Mouse (Mus musculus) MEL (cell line): ENCODE measurements around the gene Ccdc137. TPM values are rescaled to one million over a fixed set of nuclear protein-coding genes. Genes with fewer than 3 reads are reported as not detected.

ENCODE experiments used
- DNase-seq: peaks from one replicate; pipeline ENCODE4 v3.0.0; 2011; ENCODE audit warnings: low read depth, low spot score
- H3K27ac ChIP-seq: 2 replicates; pipeline ENCODE4 v1.5.1; 2012; ENCODE audit warnings: low read depth, mild to moderate bottlenecking, control low read depth, low read length, moderate library complexity; ENCODE audit not compliant: control insufficient read depth
- H3K27me3 ChIP-seq, 2 experiments: fragments of 150-350 bp in 1 of 2; sonication (generic) in 1 of 2; 2 replicates each; pipeline ENCODE4 v1.6.1; 2012; ENCODE audit warnings: low read length in 2 of 2, mild to moderate bottlenecking in 2 of 2, improper control_type of control experiment in 1 of 2, moderate library complexity in 1 of 2; ENCODE audit not compliant: insufficient read depth in 2 of 2, control insufficient read depth in 1 of 2
- H3K36me3 ChIP-seq, 2 experiments: 2 replicates each; pipeline ENCODE4 v1.6.1; 2012 to 2014; ENCODE audit warnings: low read length in 2 of 2, improper control_type of control experiment in 1 of 2, inconsistent platforms in 1 of 2, mild to moderate bottlenecking in 1 of 2; ENCODE audit not compliant: insufficient read depth in 2 of 2, control insufficient read depth in 1 of 2
- H3K4me1 ChIP-seq, 2 experiments: fragments of 150-350 bp in 1 of 2; sonication (generic) in 1 of 2; 2 replicates each; pipeline ENCODE4 v1.6.1; 2012; ENCODE audit warnings: low read length in 2 of 2, improper control_type of control experiment in 1 of 2, mild to moderate bottlenecking in 1 of 2; ENCODE audit not compliant: insufficient read depth in 2 of 2, control insufficient read depth in 1 of 2
- H3K4me3 ChIP-seq, 2 experiments: fragments of 150-350 bp in 1 of 2; sonication (generic) in 1 of 2; 2 replicates each; pipeline ENCODE4 v1.5.1; 2012; ENCODE audit warnings: low read depth in 2 of 2, low read length in 2 of 2, mild to moderate bottlenecking in 2 of 2, moderate library complexity in 2 of 2, control low read depth in 1 of 2, improper control_type of control experiment in 1 of 2; ENCODE audit not compliant: control insufficient read depth in 1 of 2, insufficient read depth in 1 of 2
- H3K79me2 ChIP-seq: 2 replicates; pipeline ENCODE4 v1.6.1; 2012; ENCODE audit warnings: mild to moderate bottlenecking, low read length, moderate library complexity; ENCODE audit not compliant: control insufficient read depth, poor library complexity, insufficient read depth
- H3K9ac ChIP-seq: 2 replicates; pipeline ENCODE4 v1.6.1; 2012; ENCODE audit warnings: low read depth, mild to moderate bottlenecking, control low read depth, low read length, moderate library complexity; ENCODE audit not compliant: control insufficient read depth, poor library complexity, severe bottlenecking
- H3K9me3 ChIP-seq: fragments of 150-350 bp; sonication (generic); replicated peaks from 2 replicates; pipeline ENCODE4 v1.6.1; 2012; ENCODE audit warnings: mild to moderate bottlenecking, low read length, improper control_type of control experiment, moderate library complexity; ENCODE audit not compliant: insufficient read depth
- CHD2 ChIP-seq: IDR thresholded peaks from 2 replicates; pipeline ENCODE4 v1.6.1; 2011; ENCODE audit warnings: low read length, improper control_type of control experiment
- CTCF ChIP-seq, 3 experiments: IDR thresholded peaks in 2 of 3; conservative IDR thresholded peaks in 1 of 3; 2 replicates each; pipeline ENCODE4 v1.5.1; 2011 to 2012; ENCODE audit warnings: low read length in 3 of 3, low read depth in 2 of 3, mild to moderate bottlenecking in 2 of 3, improper control_type of control experiment in 1 of 3, inconsistent platforms in 1 of 3, mixed read lengths in 1 of 3, moderate library complexity in 1 of 3; ENCODE audit not compliant: control insufficient read depth in 1 of 3, insufficient read depth in 1 of 3, poor library complexity in 1 of 3, severe bottlenecking in 1 of 3
- ETS1 ChIP-seq: IDR thresholded peaks from 2 replicates; pipeline ENCODE4 v1.6.1; 2012; ENCODE audit warnings: low read depth, mild to moderate bottlenecking, inconsistent platforms, low read length, improper control_type of control experiment, moderate library complexity
- GABPA ChIP-seq: IDR thresholded peaks from 2 replicates; pipeline ENCODE4 v1.6.1; 2012; ENCODE audit warnings: low read depth, mild to moderate bottlenecking, inconsistent platforms, low read length, improper control_type of control experiment, moderate library complexity
- HCFC1 ChIP-seq: IDR thresholded peaks from 2 replicates; pipeline ENCODE4 v1.6.1; 2012; ENCODE audit warnings: low read depth, mild to moderate bottlenecking, inconsistent platforms, low read length, improper control_type of control experiment, moderate library complexity
- JUND ChIP-seq: IDR thresholded peaks from 2 replicates; pipeline ENCODE4 v1.6.1; 2011; ENCODE audit warnings: low read depth, mild to moderate bottlenecking, improper control_type of control experiment, low read length
- KAT2A ChIP-seq: conservative IDR thresholded peaks from 2 replicates; pipeline ENCODE4 v1.6.1; 2012; ENCODE audit warnings: low read depth, low read length, improper control_type of control experiment, inconsistent platforms
- MAX ChIP-seq: IDR thresholded peaks from 2 replicates; pipeline ENCODE4 v1.6.1; 2011; ENCODE audit warnings: low read length, improper control_type of control experiment
- MAZ ChIP-seq: IDR thresholded peaks from 2 replicates; pipeline ENCODE4 v1.6.1; 2012; ENCODE audit warnings: low read depth, mild to moderate bottlenecking, inconsistent platforms, low read length, improper control_type of control experiment
- MEF2A ChIP-seq: IDR thresholded peaks from 2 replicates; pipeline ENCODE4 v1.6.1; 2014; ENCODE audit warnings: low read depth, mild to moderate bottlenecking, inconsistent platforms, low read length, improper control_type of control experiment; ENCODE audit not compliant: poor library complexity, insufficient replicate concordance, severe bottlenecking; ENCODE audit errors: extremely low read depth
- MYC ChIP-seq: IDR thresholded peaks from 2 replicates; pipeline ENCODE4 v1.6.1; 2011; ENCODE audit warnings: low read depth, mild to moderate bottlenecking, low read length, improper control_type of control experiment, moderate library complexity
- NELFE ChIP-seq: IDR thresholded peaks from 2 replicates; pipeline ENCODE4 v1.6.1; 2011; ENCODE audit warnings: low read depth, low read length, improper control_type of control experiment
- NRF1 ChIP-seq: IDR thresholded peaks from 2 replicates; pipeline ENCODE4 v1.6.1; 2014; ENCODE audit warnings: low read depth, mild to moderate bottlenecking, inconsistent platforms, low read length, improper control_type of control experiment, moderate library complexity; ENCODE audit not compliant: poor library complexity, insufficient read depth, severe bottlenecking
- POLR2A ChIP-seq, 2 experiments: IDR thresholded peaks; 2 replicates each; pipeline ENCODE4 v1.6.1; 2011 to 2012; ENCODE audit warnings: low read length in 2 of 2, mild to moderate bottlenecking in 2 of 2, control low read depth in 1 of 2, improper control_type of control experiment in 1 of 2, low read depth in 1 of 2, moderate library complexity in 1 of 2; ENCODE audit not compliant: control insufficient read depth in 1 of 2, insufficient read depth in 1 of 2, poor library complexity in 1 of 2
- POLR2AphosphoS2 ChIP-seq: IDR thresholded peaks from 2 replicates; pipeline ENCODE4 v1.6.1; 2011; ENCODE audit warnings: low read length, improper control_type of control experiment
- POLR2AphosphoS5 ChIP-seq: IDR thresholded peaks from 2 replicates; pipeline ENCODE4 v1.6.1; 2012; ENCODE audit warnings: low read depth, borderline replicate concordance, mild to moderate bottlenecking, inconsistent platforms, low read length, moderate library complexity, mixed read lengths
- SIN3A ChIP-seq: IDR thresholded peaks from 2 replicates; pipeline ENCODE4 v1.6.1; 2012; ENCODE audit warnings: low read length, improper control_type of control experiment, inconsistent platforms
- SMC3 ChIP-seq: IDR thresholded peaks from 2 replicates; pipeline ENCODE4 v1.6.1; 2011; ENCODE audit warnings: low read depth, low read length, improper control_type of control experiment
- TBP ChIP-seq: IDR thresholded peaks from 2 replicates; pipeline ENCODE4 v1.8.0; 2011; ENCODE audit warnings: low read depth, low read length, improper control_type of control experiment
- TCF12 ChIP-seq: IDR thresholded peaks from 2 replicates; pipeline ENCODE4 v1.6.1; 2014; ENCODE audit warnings: low read depth, mild to moderate bottlenecking, inconsistent platforms, low read length, improper control_type of control experiment, moderate library complexity
- UBTF ChIP-seq: IDR thresholded peaks from 2 replicates; pipeline ENCODE4 v1.6.1; 2012; ENCODE audit warnings: low read depth, mild to moderate bottlenecking, inconsistent platforms, low read length, improper control_type of control experiment, moderate library complexity, borderline replicate concordance; ENCODE audit not compliant: insufficient read depth
- USF1 ChIP-seq: IDR thresholded peaks from 2 replicates; pipeline ENCODE4 v1.6.1; 2014; ENCODE audit warnings: low read depth, mild to moderate bottlenecking, inconsistent platforms, low read length, improper control_type of control experiment, moderate library complexity
- USF2 ChIP-seq, 2 experiments: IDR thresholded peaks; 2 replicates each; pipeline ENCODE4 v1.6.1; 2011 to 2012; ENCODE audit warnings: improper control_type of control experiment in 2 of 2, low read length in 2 of 2, borderline replicate concordance in 1 of 2, inconsistent platforms in 1 of 2, low read depth in 1 of 2, mild to moderate bottlenecking in 1 of 2; ENCODE audit not compliant: insufficient read depth in 1 of 2
- ZKSCAN1 ChIP-seq: IDR thresholded peaks from 2 replicates; pipeline ENCODE4 v1.6.1; 2012; ENCODE audit warnings: low read depth, mild to moderate bottlenecking, inconsistent platforms, low read length, improper control_type of control experiment, moderate library complexity
- ZMIZ1 ChIP-seq: IDR thresholded peaks from 2 replicates; pipeline ENCODE4 v1.6.1; 2012; ENCODE audit warnings: low read depth, mild to moderate bottlenecking, inconsistent platforms, low read length, improper control_type of control experiment, moderate library complexity
- polyA plus RNA-seq, 2 experiments: library from polyadenylated mRNA; stranded (reverse) in 1 of 2; unstranded in 1 of 2; fragments of >175 nt in 1 of 2; fragments of >200 nt in 1 of 2; gene quantifications; 2 replicates each; pipeline versions ENCODE4 v1.2.1 to v1.2.4; 2012; ENCODE audit warnings: low replicate concordance in 2 of 2, low read depth in 1 of 2; ENCODE audit not compliant: insufficient read length in 2 of 2, insufficient read depth in 1 of 2, missing spikeins in 1 of 2
- total RNA-seq: library from RNA; depleted of rRNA; stranded (reverse); fragments of 300-350 nt; gene quantifications from 2 replicates; pipeline ENCODE4 v1.2.3, GENCODE M21; 2012

Ccdc137 gene
- total and polyA plus RNA-seq, 3 experiments: 104 to 116 TPM; not detected in 1

DNA sequence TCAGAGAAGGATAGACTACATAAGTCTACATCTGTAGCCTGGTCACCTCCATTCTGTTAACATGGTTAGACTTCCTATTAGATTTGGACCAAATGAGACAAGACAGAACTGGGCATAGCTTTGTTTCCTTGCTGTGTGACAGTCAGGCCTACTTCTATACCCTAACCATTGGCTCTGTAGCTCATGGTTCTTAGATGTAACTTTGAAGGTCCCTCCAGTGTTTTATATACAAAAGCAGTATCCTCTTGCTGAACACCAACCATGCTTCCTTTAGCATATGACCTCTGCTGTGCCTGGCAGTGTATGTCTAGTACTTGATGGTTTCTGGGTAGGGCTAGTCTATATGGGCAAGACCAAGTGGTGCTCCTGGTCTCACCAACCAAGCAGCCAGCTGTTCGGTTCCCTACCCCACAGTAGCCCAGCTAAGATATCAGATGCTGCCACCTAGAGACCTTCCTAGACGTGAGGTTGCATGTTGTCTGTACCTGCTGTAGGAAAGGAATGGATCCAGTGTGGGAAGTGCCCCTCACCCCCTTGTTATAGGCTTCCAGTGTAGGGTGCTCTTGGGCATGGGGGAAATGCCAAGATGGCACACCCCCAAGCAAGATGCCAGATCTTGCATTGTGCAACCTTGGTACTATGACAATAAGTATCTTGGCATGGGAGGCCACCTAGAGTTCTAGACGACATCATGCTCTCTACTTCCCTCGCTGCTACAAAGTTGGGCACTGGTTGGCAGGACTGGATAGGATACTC is 32.6 kb downstream of the Ccdc137 start:
- peaks cover 7 to 21% of the 10 kb centered on the region in 2 experiments for H3K36me3 ChIP-seq
- peak; percentile 54 for DNase-seq
- peak overlapping the region; percentile 68 for H3K9ac ChIP-seq
- H3K27ac ChIP-seq: no peak overlapping the region; the same call in 1 of the 2 replicates
- no peak overlapping the region for H3K4me3 ChIP-seq
- H3K27me3 ChIP-seq: no peaks in the 10 kb centered on the region
- H3K4me1 ChIP-seq: peaks cover 3 to 26% of the 10 kb centered on the region in 2 experiments; a peak in 3 of 4 replicates
- peaks cover 37% of the 10 kb centered on the region for H3K79me2 ChIP-seq
- TF ChIP-seq POLR2A (IDR thresholded peaks at IDR 0.05; ENCODE audit: control insufficient read depth in 1 of 2, insufficient read depth in 1 of 2, low read depth in 1 of 2, low read length in 2 of 2, poor library complexity in 1 of 2): peak; percentile 16 to 55; a peak in 3 of 4 replicates
- TF ChIP-seq KAT2A: no peak
- peak; percentile 77; the same call in 1 of the 2 replicates for TF ChIP-seq ZMIZ1
- TF ChIP-seq CTCF (IDR thresholded peaks at IDR 0.05 in 2 of 3, conservative IDR thresholded peaks at IDR 0.05 in 1 of 3; ENCODE audit: control insufficient read depth in 1 of 3, insufficient read depth in 1 of 3, low read depth in 2 of 3, low read length in 3 of 3, poor library complexity in 1 of 3, severe bottlenecking in 1 of 3): peak in 1 of 3 experiments; percentile 26; a peak in 2 of 6 replicates
- no peak for TF ChIP-seq SIN3A
- TF ChIP-seq SMC3: peak; percentile 6; the same call in 1 of the 2 replicates
- no peak for TF ChIP-seq GABPA
- TF ChIP-seq MAZ: no peak
- TF ChIP-seq POLR2AphosphoS2: peak; percentile 86
- TF ChIP-seq, all 39 proteins: peak for 5
- no peaks in the 10 kb centered on the region for H3K9me3 ChIP-seq

DNA sequence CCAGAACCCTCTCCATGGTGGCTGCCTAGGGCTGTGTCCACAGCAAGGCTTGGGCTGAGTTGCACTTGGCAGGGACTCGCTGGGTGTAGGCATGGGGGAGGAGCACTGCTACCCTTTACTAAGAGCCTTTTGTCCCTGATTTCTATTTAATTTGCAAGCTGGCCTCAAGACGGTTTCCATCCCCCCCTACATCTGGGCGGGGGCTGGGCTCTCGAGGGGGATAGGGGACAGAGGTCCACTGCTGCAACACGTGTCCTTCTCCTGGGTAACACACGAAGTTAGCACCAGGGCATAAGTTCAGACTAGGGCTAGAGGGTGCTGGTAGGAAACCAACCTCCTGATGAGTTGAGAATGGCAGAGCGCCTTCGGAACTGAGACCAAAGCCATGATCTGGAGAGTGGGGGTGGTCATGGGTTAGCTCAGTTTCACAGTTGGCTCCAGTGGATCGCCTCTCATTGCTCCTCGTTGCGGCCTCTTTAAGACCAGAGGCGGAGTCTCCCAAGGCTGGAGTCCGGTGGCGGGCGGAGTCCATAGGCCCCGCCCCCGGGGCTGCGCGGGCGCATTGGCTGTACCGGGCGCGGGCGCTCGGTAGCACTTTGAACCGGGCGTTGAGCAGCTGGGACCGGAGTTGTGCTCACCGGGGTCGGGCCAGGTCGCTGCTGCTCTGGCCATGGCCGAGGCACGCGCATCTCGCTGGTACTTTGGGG is 33.6 kb downstream of the Ccdc137 start, which contains the start of gene Slc25a10:
TSS of gene Slc25a10 (plus strand) at position 524 of the 707 bp plus-strand sequence.
- Histone ChIP-seq H3K4me1 (peaks cover 0 to 20% of the 10 kb centered on the region in 2 experiments; a peak in 2 of 4 replicates), H3K4me3 (peak within 1 kb of the TSS; percentile 63 to 80), H3K79me2 (peaks cover 28% of the 10 kb centered on the region), H3K27ac (peak within 1 kb of the TSS; percentile 54), H3K27me3 (no peaks in the 10 kb centered on the region), H3K9me3 (no peaks in the 10 kb centered on the region), H3K9ac (peak within 1 kb of the TSS; percentile 87), H3K36me3 (peaks cover 3 to 14% of the 10 kb centered on the region in 2 experiments; a peak in 3 of 4 replicates)
- DNase-seq: peak; percentile 93
- TF ChIP-seq TBP: peak; percentile 66
- no peak for TF ChIP-seq ZKSCAN1
- TF ChIP-seq CTCF (IDR thresholded peaks at IDR 0.05 in 2 of 3, conservative IDR thresholded peaks at IDR 0.05 in 1 of 3; ENCODE audit: control insufficient read depth in 1 of 3, insufficient read depth in 1 of 3, low read depth in 2 of 3, low read length in 3 of 3, poor library complexity in 1 of 3, severe bottlenecking in 1 of 3): no peak
- peak; percentile 61 for TF ChIP-seq USF1
- peak; percentile 84 for TF ChIP-seq MAX
- TF ChIP-seq SIN3A: peak; percentile 54; the same call in 1 of the 2 replicates
- peak; percentile 78 to 83 for TF ChIP-seq POLR2A (IDR thresholded peaks at IDR 0.05; ENCODE audit: control insufficient read depth in 1 of 2, insufficient read depth in 1 of 2, low read depth in 1 of 2, low read length in 2 of 2, poor library complexity in 1 of 2)
- TF ChIP-seq ZMIZ1: no peak; the same call in none of the 2 replicates
- peak; percentile 63 for TF ChIP-seq HCFC1
- no peak for TF ChIP-seq USF2 (IDR thresholded peaks at IDR 0.05; ENCODE audit: borderline replicate concordance in 1 of 2, insufficient read depth in 1 of 2, low read depth in 1 of 2, low read length in 2 of 2)
- TF ChIP-seq MEF2A: no peak
- 0 out of 2 replicates have a peak, but pooled peaks have one; percentile 43 for TF ChIP-seq UBTF
- TF ChIP-seq TCF12: peak; percentile 56
- TF ChIP-seq CHD2: peak; percentile 21; the same call in 1 of the 2 replicates
- TF ChIP-seq NELFE: peak; percentile 95
- peak; percentile 82 for TF ChIP-seq NRF1
- TF ChIP-seq POLR2AphosphoS5: no peak; the same call in 1 of the 2 replicates
- no peak for TF ChIP-seq ETS1
- TF ChIP-seq JUND: no peak
- peak; percentile 85 for TF ChIP-seq MYC
- no peak for TF ChIP-seq GABPA
